Mouse (Mus musculus) spleen, adult 2 months (tissue): ENCODE measurements at regions not wholly inside any gene's neighbourhood (a gene's known extent, or its start where the extent isn't known, plus 50 kb on each side); places are given as distances from the start of the nearest gene placed in this dataset.

Experiments
- CTCF ChIP-seq: fragments of 200-500 bp; IDR thresholded peaks from 2 replicates; pipeline ENCODE4 v1.5.1; 2011; ENCODE audit warnings: mild to moderate bottlenecking, inconsistent platforms; ENCODE audit not compliant: insufficient read depth, insufficient read length, insufficient replicate concordance; ENCODE audit errors: extremely low read depth
- POLR2A ChIP-seq: fragments of 200-500 bp; IDR thresholded peaks from 2 replicates; pipeline ENCODE4 v1.6.1; 2011; ENCODE audit warnings: low read depth, low read length, inconsistent platforms

DNA sequence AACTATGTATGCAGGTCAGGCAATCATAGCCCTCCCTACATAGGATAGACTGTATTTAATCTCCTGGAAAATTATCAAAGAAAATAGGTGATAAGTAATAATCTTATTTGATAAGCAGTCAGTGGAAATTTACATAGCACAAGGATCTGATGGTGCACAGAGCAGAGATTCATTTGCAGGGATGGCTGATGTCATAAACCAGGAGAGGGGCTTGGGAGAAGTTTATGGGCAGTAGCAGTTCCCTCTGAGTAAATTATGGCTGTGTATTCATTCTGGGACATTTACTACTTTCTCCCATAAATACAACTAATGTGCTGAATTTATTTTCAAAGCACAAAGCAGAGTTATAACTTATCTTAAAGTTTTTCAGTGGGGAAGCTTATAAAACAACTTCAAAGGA lies 299.3 kb downstream of the 1190002N15Rik start:
- TF ChIP-seq CTCF (no peak), POLR2A (no peak)
